Mouse (Mus musculus) spleen, adult 2 months (tissue): ENCODE measurements around the gene Impdh1.

ENCODE experiments used
- CTCF ChIP-seq: fragments of 200-500 bp; IDR thresholded peaks from 2 replicates; pipeline ENCODE4 v1.5.1; 2011; ENCODE audit warnings: mild to moderate bottlenecking, inconsistent platforms; ENCODE audit not compliant: insufficient read depth, insufficient read length, insufficient replicate concordance; ENCODE audit errors: extremely low read depth
- POLR2A ChIP-seq: fragments of 200-500 bp; IDR thresholded peaks from 2 replicates; pipeline ENCODE4 v1.6.1; 2011; ENCODE audit warnings: low read depth, low read length, inconsistent platforms

DNA sequence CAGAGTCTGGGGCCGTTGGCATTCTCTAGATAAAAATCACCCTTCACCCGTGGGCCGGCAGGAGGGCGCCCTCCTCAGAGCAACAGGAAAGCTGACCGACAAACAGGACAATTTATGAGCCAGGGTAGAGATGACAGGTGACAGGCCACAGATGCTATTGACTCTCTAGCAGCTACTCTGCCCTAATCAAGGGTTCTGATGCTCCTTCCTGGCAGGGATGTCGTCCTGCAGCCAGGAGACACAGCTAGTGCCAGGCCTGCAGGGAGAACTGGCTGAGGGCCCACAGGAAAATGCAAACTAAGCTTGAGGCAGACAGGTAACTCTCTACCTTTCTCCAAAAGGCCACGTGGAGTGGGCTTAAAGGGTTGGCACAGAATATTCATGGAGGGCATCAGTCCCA, 5.0 kb downstream of the Impdh1 start:
- TF ChIP-seq POLR2A (no peak), CTCF (no peak)
